Mouse (Mus musculus) hindbrain, postnatal 0 days (tissue): ENCODE results near the gene Them7. TPM values are rescaled to one million over a fixed set of nuclear protein-coding genes. Genes with fewer than 3 reads are reported as not detected.

Experiments
- ATAC-seq: fragments of 200-750 bp; cut with Nextera tagmentation; 2 replicates; pipeline ENCODE4 v1.8.0; 2017; ENCODE audit warnings: mild to moderate bottlenecking, moderate TSS enrichment, moderate library complexity
- DNase-seq: peaks from one replicate; pipeline ENCODE4 v3.0.0-alpha.2; 2015; ENCODE audit warnings: low spot score
- H3K27ac ChIP-seq: fragments of 300-500 bp; sonication (generic); 2 replicates; pipeline ENCODE4 v1.5.1; 2014; ENCODE audit warnings: mild to moderate bottlenecking
- H3K27me3 ChIP-seq: fragments of 300-500 bp; sonication (generic); 2 replicates; pipeline ENCODE4 v1.6.1; 2014; ENCODE audit warnings: low read length, mixed read lengths; ENCODE audit not compliant: insufficient read depth
- H3K36me3 ChIP-seq: fragments of 300-500 bp; sonication (generic); 2 replicates; pipeline ENCODE4 v1.6.1; 2014; ENCODE audit warnings: low read length, mixed read lengths; ENCODE audit not compliant: insufficient read depth
- H3K4me1 ChIP-seq: fragments of 300-500 bp; sonication (generic); 2 replicates; pipeline ENCODE4 v1.6.1; 2014; ENCODE audit warnings: antibody characterized with exemption, low read length, mixed read lengths; ENCODE audit not compliant: insufficient read depth
- H3K4me2 ChIP-seq: fragments of 300-500 bp; sonication (generic); 2 replicates; pipeline ENCODE4 v1.6.1; 2014; ENCODE audit warnings: low read depth, mild to moderate bottlenecking, low read length, moderate library complexity, mixed read lengths
- H3K4me3 ChIP-seq: fragments of 300-500 bp; sonication (generic); 2 replicates; pipeline ENCODE4 v1.5.1; 2014; ENCODE audit warnings: low read length
- H3K9ac ChIP-seq: fragments of 300-500 bp; sonication (generic); replicated peaks from 2 replicates; pipeline ENCODE4 v1.6.1; 2014; ENCODE audit warnings: mild to moderate bottlenecking, low read length, moderate library complexity, mixed read lengths
- H3K9me3 ChIP-seq: fragments of 300-500 bp; sonication (generic); 2 replicates; pipeline ENCODE4 v1.6.1; 2016; ENCODE audit warnings: low read length, mixed read lengths
- CTCF ChIP-seq: IDR thresholded peaks from 2 replicates; pipeline ENCODE4 v1.5.1; 2016; ENCODE audit warnings: antibody characterized with exemption, control low read depth, low read depth
- WGBS: fragments of 180-500 bp; shearing (Covaris S2); extraction: QIAGEN DNeasy Blood & Tissue Kit; methylation state at CpG from one replicate; pipeline ENCODE4 v1.1.7; 2014; 5-methylcytosine and 5-hydroxymethylcytosine counted together
- polyA plus RNA-seq: library from polyadenylated mRNA; unstranded; fragments of >200 nt; fragmentation: Nextera tagmentation; extraction: Ambion mirVana; gene quantifications from 2 replicates; pipeline ENCODE4 v1.2.1, GENCODE M21; 2015
- total RNA-seq: library from RNA; depleted of rRNA; stranded (reverse); fragments of >200 nt; gene quantifications from 2 replicates; pipeline ENCODE4 v1.2.3, GENCODE M21; 2014

Gene Them7
- total and polyA plus RNA-seq, 2 experiments from 2014 or later: 0.15 TPM; not detected in 1

DNA sequence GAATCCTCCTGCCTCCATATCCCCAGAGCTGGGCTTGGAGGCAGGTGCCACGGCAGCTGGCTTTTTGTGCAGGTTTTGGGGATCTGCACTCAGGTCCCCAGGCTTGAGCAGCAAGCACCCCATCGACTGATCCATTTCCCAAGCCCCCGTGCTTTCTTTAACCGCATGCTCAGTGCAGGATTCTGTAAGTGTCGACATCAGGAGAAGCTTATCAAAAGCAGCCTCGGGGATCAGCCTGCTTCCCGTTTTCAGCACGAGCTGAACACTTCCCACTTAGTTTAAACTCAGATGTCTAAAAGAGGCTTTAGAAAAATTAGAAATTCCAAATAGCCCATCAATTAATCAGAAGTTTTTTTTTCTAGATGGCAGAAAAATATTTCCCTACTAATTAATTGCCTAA lies 4.5 kb upstream of the Them7 start:
- Histone ChIP-seq H3K4me1 (0 out of 2 replicates have a peak, but pooled peaks cover 6% of the 10 kb centered on the region), H3K4me3 (no peak overlapping the region), H3K9me3 (no peaks in the 10 kb centered on the region), H3K27ac (no peak overlapping the region), H3K9ac (no peak overlapping the region), H3K27me3 (peaks cover 9% of the 10 kb centered on the region; the same call in 1 of the 2 replicates), H3K36me3 (no peaks in the 10 kb centered on the region), H3K4me2 (no peak overlapping the region)
- DNase-seq (no peak), ATAC-seq (no peak)
- no peak for TF ChIP-seq CTCF
- 62% methylated on average over 8 of the region's 8 CpGs for WGBS

- DNase-seq (peak; percentile 44), ATAC-seq (0 out of 2 replicates have a peak, but pooled peaks have one; percentile 12)
- WGBS: 46% methylated on average over 9 of the region's 9 CpGs
- 0 out of 2 replicates have a peak, but pooled peaks cover 6% of the 10 kb centered on the region for H3K4me1 ChIP-seq
- no peak for TF ChIP-seq CTCF
- H3K4me3 ChIP-seq: no peak overlapping the region
- peaks cover 9% of the 10 kb centered on the region; the same call in 1 of the 2 replicates for H3K27me3 ChIP-seq
- H3K9me3 ChIP-seq: no peaks in the 10 kb centered on the region
- no peak overlapping the region for H3K9ac ChIP-seq
- no peak overlapping the region for H3K4me2 ChIP-seq
- no peaks in the 10 kb centered on the region for H3K36me3 ChIP-seq
- H3K27ac ChIP-seq: no peak overlapping the region
Observed at GRCm38 (mm10) chr2:105220738-105221303, 3.3 kb upstream of the Them7 start.

DNA sequence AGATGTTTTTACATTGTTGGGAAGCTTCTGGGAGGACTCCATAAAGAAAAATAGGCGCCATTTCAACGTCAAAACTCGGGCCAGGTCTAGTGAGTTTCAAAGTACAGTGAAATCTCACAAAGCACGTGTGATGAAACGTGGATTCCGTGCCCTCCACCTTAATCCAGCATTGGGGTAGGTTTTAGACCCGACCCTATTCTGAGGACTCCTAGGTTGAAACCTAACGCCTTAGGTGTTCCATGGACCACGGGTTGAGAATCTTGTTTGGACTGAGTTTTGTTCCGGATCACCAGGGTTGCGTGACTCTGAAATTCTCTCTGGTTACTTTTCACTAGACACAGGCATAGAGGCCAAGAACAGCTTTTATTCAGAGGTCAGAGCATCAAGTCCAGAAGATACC lies 514 bp upstream of the Them7 start:
- H3K4me1 ChIP-seq: 0 out of 2 replicates have a peak, but pooled peaks cover 6% of the 10 kb centered on the region
- no peak for TF ChIP-seq CTCF
- H3K4me2 ChIP-seq: no peak overlapping the region
- H3K4me3 ChIP-seq: no peak overlapping the region
- no peak for DNase-seq
- ATAC-seq: no peak
- no peaks in the 10 kb centered on the region for H3K9me3 ChIP-seq
- H3K27me3 ChIP-seq: peaks cover 9% of the 10 kb centered on the region; the same call in 1 of the 2 replicates
- no peak overlapping the region for H3K9ac ChIP-seq
- no peaks in the 10 kb centered on the region for H3K36me3 ChIP-seq
- no peak overlapping the region for H3K27ac ChIP-seq
- 93% methylated on average over 11 of the region's 11 CpGs for WGBS

GRCm38 (mm10) chr2:105224987-105225375 lies 861 bp downstream of the Them7 start:
- Histone ChIP-seq H3K36me3 (no peaks in the 10 kb centered on the region), H3K9ac (no peak overlapping the region), H3K27me3 (peaks cover 9% of the 10 kb centered on the region; the same call in 1 of the 2 replicates), H3K27ac (no peak overlapping the region), H3K4me2 (0 out of 2 replicates have a peak overlapping the region, but pooled peaks have one; percentile 64), H3K4me1 (0 out of 2 replicates have a peak, but pooled peaks cover 6% of the 10 kb centered on the region), H3K4me3 (no peak overlapping the region), H3K9me3 (no peaks in the 10 kb centered on the region)
- no peak for DNase-seq
- no peak for ATAC-seq
- TF ChIP-seq CTCF: no peak
- WGBS: 65% methylated on average over 3 of the region's 3 CpGs

DNA sequence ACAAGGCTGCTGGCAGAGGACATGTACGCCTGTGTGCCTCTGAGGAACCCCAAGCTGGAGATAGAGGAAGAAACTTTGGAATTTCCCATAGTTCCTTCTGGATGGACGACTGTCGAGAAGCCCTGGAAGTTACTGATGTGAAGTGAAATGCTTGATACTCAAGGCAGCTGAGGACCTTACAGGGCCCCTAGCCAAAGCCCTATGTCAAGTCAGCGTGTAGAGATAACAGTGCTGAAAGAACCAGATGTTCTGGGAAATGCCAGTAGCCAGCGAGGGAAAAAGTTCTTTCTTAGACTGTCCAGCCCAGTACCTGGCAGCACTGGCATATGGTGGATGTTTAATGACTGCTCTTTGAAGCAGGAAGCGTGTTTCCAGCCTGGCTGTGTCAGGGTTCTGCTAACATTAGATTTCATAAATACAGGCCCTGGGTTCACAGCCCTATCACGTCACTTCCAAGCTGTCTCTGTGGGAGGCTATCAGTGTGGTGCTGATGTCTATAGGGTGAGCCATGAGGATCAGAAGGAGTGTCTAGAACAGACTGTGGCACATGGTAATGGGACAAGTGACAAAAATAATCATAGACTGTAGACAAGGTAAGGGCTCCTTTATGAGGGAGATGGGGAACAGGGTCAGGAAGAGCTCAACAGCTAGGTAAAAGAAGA lies 2.3 kb downstream of the Them7 start:
- no peak for ATAC-seq
- Histone ChIP-seq H3K4me3 (no peak overlapping the region), H3K27me3 (peaks cover 9% of the 10 kb centered on the region; the same call in 1 of the 2 replicates), H3K9me3 (no peaks in the 10 kb centered on the region), H3K9ac (no peak overlapping the region), H3K36me3 (no peaks in the 10 kb centered on the region), H3K4me1 (0 out of 2 replicates have a peak, but pooled peaks cover 6% of the 10 kb centered on the region), H3K4me2 (no peak overlapping the region), H3K27ac (no peak overlapping the region)
- no peak for TF ChIP-seq CTCF
- DNase-seq: no peak
- 62% methylated on average over 7 of the region's 7 CpGs for WGBS

DNA sequence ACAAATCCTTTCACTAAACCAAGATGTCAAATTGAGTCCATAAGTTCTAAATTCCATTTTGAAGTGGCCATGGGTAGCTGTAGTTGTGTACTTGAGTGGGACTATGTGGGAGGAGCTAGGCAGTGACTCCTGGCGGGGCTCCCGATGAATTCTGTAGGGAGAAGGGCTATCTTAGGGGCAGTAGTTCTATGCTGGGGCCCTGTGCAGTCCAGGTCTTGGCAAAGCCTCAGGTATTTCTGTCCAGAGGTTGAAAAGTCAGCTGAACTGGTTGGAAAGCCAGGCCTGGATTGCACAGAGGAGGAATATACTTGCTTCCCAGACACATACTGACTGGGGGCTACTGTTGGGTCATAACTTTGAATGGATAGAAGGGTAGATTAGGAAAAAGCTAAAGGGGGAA lies 4.3 kb downstream of the Them7 start:
- Histone ChIP-seq H3K4me3 (no peak overlapping the region), H3K36me3 (no peaks in the 10 kb centered on the region), H3K4me1 (0 out of 2 replicates have a peak, but pooled peaks cover 6% of the 10 kb centered on the region), H3K4me2 (no peak overlapping the region), H3K27me3 (peaks cover 13% of the 10 kb centered on the region; the same call in 1 of the 2 replicates), H3K27ac (no peak overlapping the region), H3K9ac (no peak overlapping the region), H3K9me3 (no peaks in the 10 kb centered on the region)
- ATAC-seq (no peak), DNase-seq (no peak)
- no peak for TF ChIP-seq CTCF
- 72% methylated on average over 2 of the region's 2 CpGs for WGBS
